Mouse (Mus musculus): ENCODE measurements at regions not wholly inside any gene's neighbourhood (a gene's known extent, or its start where the extent isn't known, plus 50 kb on each side); places are given as distances from the start of the nearest gene placed in this dataset.

DNA sequence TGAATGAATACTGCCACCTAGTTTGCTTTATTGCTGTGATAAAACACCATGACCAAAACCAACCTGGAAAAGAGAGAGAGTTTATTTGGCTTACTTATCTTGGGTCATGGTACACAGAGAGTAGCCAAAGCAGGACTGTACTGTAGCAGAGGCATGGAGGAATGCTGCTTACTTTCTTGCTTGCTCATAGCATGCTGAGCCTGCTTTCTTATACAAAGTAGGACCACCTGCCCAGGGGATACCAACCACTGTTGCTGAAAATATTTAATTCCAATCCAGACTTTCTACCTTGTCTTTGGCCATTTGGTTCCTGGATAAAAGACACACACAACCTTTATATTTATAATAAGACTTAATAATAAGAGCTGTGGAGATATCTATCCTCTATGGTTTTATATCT, 142.2 kb upstream of the Cdkn2b start:
- TF ChIP-seq POLR2A (IDR thresholded peaks at IDR 0.05; ENCODE audit: extremely low read depth, insufficient read depth, low read length) (no peak), CTCF (IDR thresholded peaks at IDR 0.05; ENCODE audit: low read depth, low read length) (no peak)

DNA sequence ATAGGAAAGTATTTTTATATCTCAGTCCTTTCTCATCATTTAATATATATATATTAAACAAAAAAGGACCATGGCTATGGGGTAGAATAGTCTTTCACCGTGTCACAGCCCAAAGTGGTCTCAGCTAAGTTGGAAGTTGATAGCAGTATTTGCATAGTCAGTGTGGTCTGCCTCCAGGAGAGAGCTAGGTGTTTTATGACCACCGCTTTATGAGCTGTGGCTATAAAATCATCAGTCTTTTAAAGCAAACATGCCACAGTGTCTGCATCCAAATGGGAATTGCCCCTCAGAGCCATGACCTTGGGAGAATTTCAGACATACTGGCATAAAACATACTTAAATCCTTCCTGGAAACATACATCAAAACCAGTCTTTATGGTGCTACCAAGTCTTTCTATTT, 140.9 kb upstream of the Cdkn2b start:
- Histone ChIP-seq H3K79me2 (ENCODE audit: control insufficient read depth, insufficient read depth, low read length) (no peaks in the 10 kb centered on the region), H3K9ac (ENCODE audit: low read depth, low read length) (no peak overlapping the region), H3K4me1 (ENCODE audit: control insufficient read depth, insufficient read depth, low read length) (no peaks in the 10 kb centered on the region), H3K27ac (replicated peaks; ENCODE audit: insufficient read depth, low read depth, low read length) (no peak overlapping the region), H3K4me3 (ENCODE audit: insufficient read depth, low read depth, low read length) (no peak overlapping the region), H3K27me3 (ENCODE audit: control insufficient read depth, insufficient read depth, low read length) (no peaks in the 10 kb centered on the region), H3K36me3 (ENCODE audit: control insufficient read depth, insufficient read depth, low read length) (no peaks in the 10 kb centered on the region)
- no peak for DNase-seq (ENCODE audit: extremely low read depth, low read depth, low spot score)
- WGBS, result 62% methylated on average over 2 of the region's 2 CpGs
- TF ChIP-seq CTCF (IDR thresholded peaks at IDR 0.05; ENCODE audit: low read depth, low read length) (no peak), POLR2A (IDR thresholded peaks at IDR 0.05; ENCODE audit: extremely low read depth, insufficient read depth, low read length) (no peak)

More for the DNA sequence above, 142.2 kb upstream of the Cdkn2b start:
- no peaks in the 10 kb centered on the region for H3K36me3 ChIP-seq (ENCODE audit: control insufficient read depth, insufficient read depth, low read length)
- H3K9ac ChIP-seq (ENCODE audit: low read depth, low read length), result no peak overlapping the region
- H3K4me1 ChIP-seq (ENCODE audit: control insufficient read depth, insufficient read depth, low read length), result no peaks in the 10 kb centered on the region
- H3K4me3 ChIP-seq (ENCODE audit: insufficient read depth, low read depth, low read length), result no peak overlapping the region
- no peaks in the 10 kb centered on the region for H3K27me3 ChIP-seq (ENCODE audit: control insufficient read depth, insufficient read depth, low read length)
- no peak overlapping the region for H3K27ac ChIP-seq (replicated peaks; ENCODE audit: insufficient read depth, low read depth, low read length)
- H3K79me2 ChIP-seq (ENCODE audit: control insufficient read depth, insufficient read depth, low read length), result no peaks in the 10 kb centered on the region
- DNase-seq (ENCODE audit: extremely low read depth, low read depth, low spot score), result no peak

DNA sequence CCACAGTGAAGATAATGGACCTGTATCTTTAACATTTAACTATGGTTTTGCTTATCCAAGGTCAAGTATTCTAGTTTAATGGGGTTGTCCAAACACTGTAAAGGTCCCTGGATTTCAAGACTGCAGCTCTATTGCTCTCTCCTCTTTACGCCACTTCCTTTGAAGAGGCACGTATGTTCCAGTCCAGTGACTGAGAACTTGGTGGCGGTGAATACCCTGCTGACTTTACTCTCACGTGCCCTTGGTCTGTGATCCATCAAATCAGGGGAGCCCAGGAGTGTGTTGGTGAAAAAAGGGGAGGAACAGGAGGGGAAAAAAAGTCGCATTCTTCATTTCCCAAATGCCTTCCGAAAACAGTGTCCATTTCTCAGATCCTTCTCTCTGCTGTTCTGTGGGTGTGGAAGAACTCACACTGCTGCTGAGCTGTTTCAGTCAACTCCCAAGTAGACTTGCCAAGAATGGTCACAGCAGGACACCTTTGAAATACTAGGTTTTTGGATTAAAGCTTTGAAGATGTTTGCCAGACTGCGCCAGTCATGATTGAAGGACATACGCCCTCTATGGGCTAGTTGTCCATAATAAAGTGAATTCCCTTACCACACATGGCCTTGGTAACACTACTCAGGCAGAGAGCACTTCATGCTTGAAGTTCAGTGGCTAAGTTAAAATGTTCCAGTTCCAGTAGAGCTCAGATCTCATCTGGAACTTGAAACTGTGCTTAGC, 136.1 kb upstream of the Cdkn2b start:
- WGBS, result 87% methylated on average over 8 of the region's 8 CpGs

DNA sequence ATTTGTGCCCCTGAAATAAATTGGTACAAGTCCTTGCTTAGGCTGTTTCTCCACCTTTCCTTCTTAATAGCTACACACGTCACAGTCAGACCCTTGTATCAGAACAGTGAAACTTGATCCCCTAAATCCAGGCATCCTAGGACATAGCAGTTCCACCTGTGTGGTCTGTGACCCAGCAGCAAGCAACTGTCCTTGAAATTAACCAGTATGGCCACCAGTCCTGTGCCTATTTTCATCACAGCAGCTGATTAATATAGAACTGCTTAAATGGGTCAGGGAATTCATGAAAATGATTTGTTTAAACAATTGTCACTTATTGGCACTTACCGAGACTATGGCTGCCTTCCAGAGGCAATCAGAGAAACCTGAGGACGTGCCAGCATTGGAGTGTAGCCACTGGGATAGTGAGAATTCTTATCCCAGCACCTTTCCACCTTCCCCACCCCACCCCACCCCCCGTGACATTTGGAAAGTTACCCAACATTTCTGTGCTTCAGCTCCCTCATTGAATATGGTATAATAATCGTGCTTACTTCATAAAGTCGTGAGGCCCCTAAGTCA, 135.4 kb upstream of the Cdkn2b start:
- no peak for TF ChIP-seq POLR2A (IDR thresholded peaks at IDR 0.05; ENCODE audit: extremely low read depth, insufficient read depth, low read length)
- H3K36me3 ChIP-seq (ENCODE audit: control insufficient read depth, insufficient read depth, low read length), result no peaks in the 10 kb centered on the region
- no peaks in the 10 kb centered on the region for H3K27me3 ChIP-seq (ENCODE audit: control insufficient read depth, insufficient read depth, low read length)
- no peak overlapping the region for H3K4me3 ChIP-seq (ENCODE audit: insufficient read depth, low read depth, low read length)
- 69% methylated on average over 6 of the region's 6 CpGs for WGBS
- DNase-seq (ENCODE audit: extremely low read depth, low read depth, low spot score), result no peak
- H3K27ac ChIP-seq (replicated peaks; ENCODE audit: insufficient read depth, low read depth, low read length), result no peak overlapping the region
- no peaks in the 10 kb centered on the region; the same call in 1 of the 2 replicates for H3K4me1 ChIP-seq (ENCODE audit: control insufficient read depth, insufficient read depth, low read length)
- H3K9ac ChIP-seq (ENCODE audit: low read depth, low read length), result no peak overlapping the region
- no peaks in the 10 kb centered on the region for H3K79me2 ChIP-seq (ENCODE audit: control insufficient read depth, insufficient read depth, low read length)

More for the DNA sequence above, 136.1 kb upstream of the Cdkn2b start:
- no peaks in the 10 kb centered on the region for H3K79me2 ChIP-seq (ENCODE audit: control insufficient read depth, insufficient read depth, low read length)
- H3K4me1 ChIP-seq (ENCODE audit: control insufficient read depth, insufficient read depth, low read length), result no peaks in the 10 kb centered on the region; the same call in 1 of the 2 replicates
- TF ChIP-seq POLR2A (IDR thresholded peaks at IDR 0.05; ENCODE audit: extremely low read depth, insufficient read depth, low read length) (no peak), CTCF (IDR thresholded peaks at IDR 0.05; ENCODE audit: low read depth, low read length) (no peak)
- no peak overlapping the region for H3K9ac ChIP-seq (ENCODE audit: low read depth, low read length)
- H3K36me3 ChIP-seq (ENCODE audit: control insufficient read depth, insufficient read depth, low read length), result no peaks in the 10 kb centered on the region
- H3K27ac ChIP-seq (replicated peaks; ENCODE audit: insufficient read depth, low read depth, low read length), result no peak overlapping the region
- no peak for DNase-seq (ENCODE audit: extremely low read depth, low read depth, low spot score)
- H3K27me3 ChIP-seq (ENCODE audit: control insufficient read depth, insufficient read depth, low read length), result no peaks in the 10 kb centered on the region
- H3K4me3 ChIP-seq (ENCODE audit: insufficient read depth, low read depth, low read length), result no peak overlapping the region

- Histone ChIP-seq H3K79me2 (ENCODE audit: control insufficient read depth, insufficient read depth, low read length) (no peaks in the 10 kb centered on the region), H3K4me1 (ENCODE audit: control insufficient read depth, insufficient read depth, low read length) (no peaks in the 10 kb centered on the region; the same call in 1 of the 2 replicates), H3K27me3 (ENCODE audit: control insufficient read depth, insufficient read depth, low read length) (no peaks in the 10 kb centered on the region), H3K4me3 (ENCODE audit: insufficient read depth, low read depth, low read length) (no peak overlapping the region), H3K36me3 (ENCODE audit: control insufficient read depth, insufficient read depth, low read length) (no peaks in the 10 kb centered on the region), H3K27ac (replicated peaks; ENCODE audit: insufficient read depth, low read depth, low read length) (no peak overlapping the region), H3K9ac (ENCODE audit: low read depth, low read length) (no peak overlapping the region)
- DNase-seq (ENCODE audit: extremely low read depth, low read depth, low spot score), result no peak
- WGBS, result 40% methylated on average over 11 of the region's 11 CpGs
- TF ChIP-seq POLR2A (IDR thresholded peaks at IDR 0.05; ENCODE audit: extremely low read depth, insufficient read depth, low read length), result no peak
- TF ChIP-seq CTCF (IDR thresholded peaks at IDR 0.05; ENCODE audit: low read depth, low read length), result no peak
Observed at GRCm38 (mm10) chr4:89445214-89446155, 134.6 kb upstream of the Cdkn2b start.

Data from liver, adult 2 months (tissue).